Mouse (Mus musculus) limb, embryonic 13.5 days (tissue): ENCODE results near the gene Dcp1a. TPM values are rescaled to one million over a fixed set of nuclear protein-coding genes. Genes with fewer than 3 reads are reported as not detected.

Experiments
- ATAC-seq: fragments of 200-750 bp; cut with Nextera tagmentation; 2 replicates; pipeline ENCODE4 v1.8.0; 2017; ENCODE audit warnings: low read depth, moderate number of reproducible peaks, moderate TSS enrichment; ENCODE audit not compliant: low FRiP score
- H3K27ac ChIP-seq: fragments of 300-500 bp; sonication (generic); 2 replicates; pipeline ENCODE4 v1.5.1; 2015; ENCODE audit warnings: inconsistent platforms, mild to moderate bottlenecking, moderate library complexity
- H3K27me3 ChIP-seq: fragments of 300-500 bp; sonication (generic); 2 replicates; pipeline ENCODE4 v1.6.1; 2015; ENCODE audit warnings: mild to moderate bottlenecking, inconsistent platforms
- H3K36me3 ChIP-seq: fragments of 300-500 bp; sonication (generic); 2 replicates; pipeline ENCODE4 v1.6.1; 2015; ENCODE audit warnings: inconsistent platforms, mild to moderate bottlenecking, moderate library complexity
- H3K4me1 ChIP-seq: fragments of 300-500 bp; sonication (generic); 2 replicates; pipeline ENCODE4 v1.6.1; 2015; ENCODE audit warnings: inconsistent platforms
- H3K4me2 ChIP-seq: fragments of 300-500 bp; sonication (generic); replicated peaks from 2 replicates; pipeline ENCODE4 v1.6.1; 2015; ENCODE audit warnings: inconsistent platforms, mild to moderate bottlenecking, moderate library complexity
- H3K4me3 ChIP-seq: fragments of 300-500 bp; sonication (generic); 2 replicates; pipeline ENCODE4 v1.5.1; 2015; ENCODE audit warnings: moderate library complexity, mild to moderate bottlenecking, inconsistent platforms
- H3K9ac ChIP-seq: fragments of 300-500 bp; sonication (generic); 2 replicates; pipeline ENCODE4 v1.6.1; 2015; ENCODE audit warnings: mild to moderate bottlenecking, inconsistent platforms
- H3K9me3 ChIP-seq: fragments of 300-500 bp; sonication (generic); 2 replicates; pipeline ENCODE4 v1.6.1; 2016; ENCODE audit warnings: inconsistent platforms
- WGBS: fragments of 180-500 bp; shearing (Covaris S2); methylation state at CpG from one replicate; pipeline ENCODE4 v1.1.7; 2015; 5-methylcytosine and 5-hydroxymethylcytosine counted together
- polyA plus RNA-seq: library from polyadenylated mRNA; unstranded; fragments of >200 nt; fragmentation: Nextera tagmentation; extraction: Ambion mirVana; gene quantifications from 2 replicates; pipeline ENCODE4 v1.2.1, GENCODE M21; 2015

Dcp1a gene
- polyA plus RNA-seq, 1 experiment from 2014 or later = 35.6 TPM

GRCm38 (mm10) chr14:30473605-30474004, 5.7 kb upstream of the Dcp1a start:
- no peaks in the 10 kb centered on the region for H3K4me1 ChIP-seq
- WGBS = 49% methylated on average over 5 of the region's 5 CpGs
- H3K27ac ChIP-seq = no peak overlapping the region
- H3K4me2 ChIP-seq = no peak overlapping the region
- no peak overlapping the region for H3K9ac ChIP-seq
- H3K36me3 ChIP-seq = no peaks in the 10 kb centered on the region
- no peaks in the 10 kb centered on the region for H3K9me3 ChIP-seq
- no peak for ATAC-seq
- no peak overlapping the region for H3K4me3 ChIP-seq
- H3K27me3 ChIP-seq = 0 out of 2 replicates have a peak, but pooled peaks cover 2% of the 10 kb centered on the region

DNA sequence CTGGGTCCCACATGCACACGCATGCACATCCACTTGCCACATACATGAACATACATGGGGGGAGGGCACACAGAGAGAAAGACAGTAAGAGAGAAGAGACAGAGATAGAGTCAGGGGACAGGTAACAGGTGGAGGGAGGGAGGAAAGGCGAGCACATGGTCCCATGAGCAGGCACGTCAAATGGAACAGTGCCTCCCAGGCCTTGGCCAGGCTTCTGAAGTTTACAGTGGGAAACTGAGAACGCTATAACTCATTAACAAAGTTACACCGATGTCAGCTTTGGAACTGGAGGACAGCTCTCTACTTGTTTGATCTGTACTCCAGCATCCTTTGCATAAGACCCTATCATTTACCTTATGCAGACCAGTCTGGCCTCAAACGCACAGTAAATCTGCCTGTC, 4.9 kb upstream of the Dcp1a start:
- WGBS = 75% methylated on average over 6 of the region's 6 CpGs
- H3K27ac ChIP-seq = no peak overlapping the region
- ATAC-seq = no peak
- H3K36me3 ChIP-seq = no peaks in the 10 kb centered on the region
- no peak overlapping the region for H3K4me3 ChIP-seq
- H3K4me2 ChIP-seq = no peak overlapping the region
- no peaks in the 10 kb centered on the region for H3K9me3 ChIP-seq
- 0 out of 2 replicates have a peak, but pooled peaks cover 2% of the 10 kb centered on the region for H3K27me3 ChIP-seq
- H3K9ac ChIP-seq = no peak overlapping the region
- H3K4me1 ChIP-seq = no peaks in the 10 kb centered on the region

GRCm38 (mm10) chr14:30491342-30491741, 12.0 kb downstream of the Dcp1a start, which contains the start of gene Cacna1d:
TSS of gene Cacna1d (minus strand) at chr14:30491455.
- 82% methylated on average over 9 of the region's 9 CpGs for WGBS
- Histone ChIP-seq H3K9ac (no peak within 1 kb of the TSS), H3K4me1 (no peaks in the 10 kb centered on the region), H3K4me2 (no peak within 1 kb of the TSS), H3K9me3 (no peaks in the 10 kb centered on the region), H3K4me3 (no peak within 1 kb of the TSS), H3K36me3 (peaks cover 76% of the 10 kb centered on the region), H3K27ac (no peak within 1 kb of the TSS), H3K27me3 (no peaks in the 10 kb centered on the region)
- no peak for ATAC-seq

- H3K4me1 ChIP-seq = no peaks in the 10 kb centered on the region
- H3K9me3 ChIP-seq = no peaks in the 10 kb centered on the region
- H3K9ac ChIP-seq = no peak overlapping the region
- peaks cover 72% of the 10 kb centered on the region for H3K36me3 ChIP-seq
- WGBS = 81% methylated on average over 1 of the region's 1 CpGs
- no peak overlapping the region for H3K4me2 ChIP-seq
- no peaks in the 10 kb centered on the region for H3K27me3 ChIP-seq
- H3K27ac ChIP-seq = no peak overlapping the region
- H3K4me3 ChIP-seq = no peak overlapping the region
- ATAC-seq = no peak
Measured at GRCm38 (mm10) chr14:30493276-30493675, 13.9 kb downstream of the Dcp1a start.

GRCm38 (mm10) chr14:30494998-30495397, 15.7 kb downstream of the Dcp1a start:
- peaks cover 72% of the 10 kb centered on the region for H3K36me3 ChIP-seq
- no peak for ATAC-seq
- no peaks in the 10 kb centered on the region for H3K27me3 ChIP-seq
- H3K27ac ChIP-seq = no peak overlapping the region
- H3K9me3 ChIP-seq = no peaks in the 10 kb centered on the region
- 75% methylated on average over 6 of the region's 6 CpGs for WGBS
- no peak overlapping the region for H3K9ac ChIP-seq
- H3K4me3 ChIP-seq = no peak overlapping the region
- no peaks in the 10 kb centered on the region for H3K4me1 ChIP-seq
- H3K4me2 ChIP-seq = no peak overlapping the region

- no peak overlapping the region for H3K9ac ChIP-seq
- H3K4me3 ChIP-seq = no peak overlapping the region
- no peaks in the 10 kb centered on the region for H3K27me3 ChIP-seq
- peaks cover 62% of the 10 kb centered on the region for H3K36me3 ChIP-seq
- ATAC-seq = no peak
- WGBS = 84% methylated on average over 2 of the region's 2 CpGs
- no peak overlapping the region for H3K4me2 ChIP-seq
- no peaks in the 10 kb centered on the region for H3K4me1 ChIP-seq
- no peaks in the 10 kb centered on the region for H3K9me3 ChIP-seq
- no peak overlapping the region for H3K27ac ChIP-seq
Measured at GRCm38 (mm10) chr14:30498202-30498601, 18.9 kb downstream of the Dcp1a start.

DNA sequence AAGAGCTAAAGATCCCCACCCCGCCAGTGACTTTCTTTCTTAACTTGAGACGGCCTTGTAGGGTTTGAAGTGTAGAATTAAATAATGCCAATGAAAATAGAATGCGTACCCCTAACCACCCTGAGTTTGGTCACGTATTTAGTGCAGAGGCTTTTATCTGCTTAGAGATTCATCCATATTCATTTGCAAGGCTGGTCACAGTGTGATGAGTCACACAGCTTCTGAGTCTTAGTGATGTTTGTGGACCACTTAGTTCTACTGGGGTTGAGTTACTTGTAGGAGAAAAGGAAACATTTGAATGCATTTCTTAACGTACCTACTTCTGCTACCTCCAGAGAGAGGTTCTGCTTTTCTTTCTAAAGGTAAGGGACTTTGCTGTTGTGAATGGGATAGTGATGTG, 25.7 kb downstream of the Dcp1a start:
- Histone ChIP-seq H3K9me3 (no peaks in the 10 kb centered on the region), H3K9ac (no peak overlapping the region), H3K36me3 (peaks cover 66% of the 10 kb centered on the region), H3K4me2 (no peak overlapping the region), H3K4me1 (peaks cover 18% of the 10 kb centered on the region), H3K4me3 (no peak overlapping the region), H3K27me3 (no peaks in the 10 kb centered on the region), H3K27ac (no peak overlapping the region)
- 61% methylated on average over 5 of the region's 5 CpGs for WGBS
- ATAC-seq = no peak

DNA sequence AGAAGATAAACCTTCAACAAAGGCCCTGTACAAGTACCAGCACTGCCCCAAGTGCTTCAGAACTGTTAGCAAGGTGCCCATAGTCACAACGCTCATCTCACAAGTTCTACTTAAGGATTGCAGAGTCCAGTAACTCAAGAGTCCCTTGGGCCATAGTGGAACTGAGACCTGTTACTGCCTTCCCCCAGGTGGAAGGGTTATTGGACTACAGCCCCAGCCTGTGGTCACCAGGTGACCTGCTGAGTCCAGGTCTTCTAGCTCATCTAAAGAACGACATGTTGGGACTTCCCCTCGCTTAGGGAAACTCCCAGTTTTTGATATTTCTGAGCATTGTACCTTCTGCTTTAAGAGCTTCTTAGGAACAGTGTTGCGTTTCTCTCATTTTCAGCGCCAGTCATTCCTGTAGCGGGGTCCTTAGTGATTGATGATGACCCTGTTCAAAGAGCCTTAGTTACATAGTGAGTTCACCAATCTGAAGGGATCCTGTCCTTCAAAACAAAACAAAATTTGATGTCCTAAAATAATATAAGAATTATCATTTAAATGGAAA, 31.0 kb downstream of the Dcp1a start:
- H3K4me2 ChIP-seq = no peak overlapping the region
- H3K27me3 ChIP-seq = no peaks in the 10 kb centered on the region
- no peak for ATAC-seq
- WGBS = 92% methylated on average over 6 of the region's 6 CpGs
- H3K4me1 ChIP-seq = peaks cover 8% of the 10 kb centered on the region
- no peak overlapping the region for H3K9ac ChIP-seq
- H3K27ac ChIP-seq = no peak overlapping the region
- no peak overlapping the region for H3K4me3 ChIP-seq
- no peaks in the 10 kb centered on the region for H3K9me3 ChIP-seq
- peaks cover 71% of the 10 kb centered on the region for H3K36me3 ChIP-seq

- no peak overlapping the region for H3K9ac ChIP-seq
- no peaks in the 10 kb centered on the region for H3K9me3 ChIP-seq
- H3K27me3 ChIP-seq = no peaks in the 10 kb centered on the region
- H3K4me1 ChIP-seq = no peaks in the 10 kb centered on the region
- peaks cover 60% of the 10 kb centered on the region for H3K36me3 ChIP-seq
- WGBS = 92% methylated on average over 5 of the region's 5 CpGs
- ATAC-seq = no peak
- H3K27ac ChIP-seq = no peak overlapping the region
- H3K4me2 ChIP-seq = no peak overlapping the region
- H3K4me3 ChIP-seq = no peak overlapping the region
Measured at GRCm38 (mm10) chr14:30512896-30513295, 33.6 kb downstream of the Dcp1a start.

DNA sequence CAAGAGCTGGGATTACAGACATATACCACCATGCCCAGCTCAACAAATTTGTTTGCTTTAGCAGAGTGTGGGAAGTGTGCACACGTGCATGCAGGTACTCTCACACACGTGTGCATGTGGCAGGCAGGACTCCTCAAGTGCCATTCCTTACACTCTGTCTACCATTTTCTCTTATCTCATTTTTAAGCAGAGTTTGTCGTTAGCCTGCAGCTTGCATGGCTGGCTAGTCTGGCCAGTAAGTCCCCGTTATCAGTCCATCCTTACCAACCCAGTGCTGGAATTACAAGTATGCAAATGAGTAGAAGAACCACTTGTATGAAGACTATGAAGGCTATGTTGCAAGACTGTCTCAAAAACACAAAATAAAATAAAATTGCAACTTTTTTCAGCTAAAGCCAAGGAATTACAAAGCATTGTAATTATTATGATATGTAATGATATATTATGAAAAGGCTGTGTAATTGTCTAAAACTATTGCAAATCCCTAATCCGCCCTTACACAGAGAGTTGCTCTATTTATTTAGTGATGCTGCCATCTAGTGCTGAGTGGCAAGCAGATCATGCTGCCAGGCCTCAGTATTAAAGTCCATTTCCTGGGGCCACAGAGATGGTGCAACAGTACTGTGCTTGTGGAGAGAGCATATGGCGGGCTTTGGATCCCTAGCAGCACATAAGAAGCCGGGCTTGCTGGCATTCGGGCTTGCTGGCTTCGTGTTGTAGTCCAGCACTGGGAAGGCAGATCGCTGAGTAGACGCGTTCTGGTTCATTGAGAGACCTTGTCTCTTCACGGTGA, 36.8 kb downstream of the Dcp1a start:
- Histone ChIP-seq H3K4me1 (no peaks in the 10 kb centered on the region), H3K4me2 (no peak overlapping the region), H3K27ac (no peak overlapping the region), H3K4me3 (no peak overlapping the region), H3K36me3 (peaks cover 67% of the 10 kb centered on the region), H3K9ac (no peak overlapping the region), H3K9me3 (no peaks in the 10 kb centered on the region), H3K27me3 (no peaks in the 10 kb centered on the region)
- no peak for ATAC-seq
- WGBS = 90% methylated on average over 13 of the region's 13 CpGs

DNA sequence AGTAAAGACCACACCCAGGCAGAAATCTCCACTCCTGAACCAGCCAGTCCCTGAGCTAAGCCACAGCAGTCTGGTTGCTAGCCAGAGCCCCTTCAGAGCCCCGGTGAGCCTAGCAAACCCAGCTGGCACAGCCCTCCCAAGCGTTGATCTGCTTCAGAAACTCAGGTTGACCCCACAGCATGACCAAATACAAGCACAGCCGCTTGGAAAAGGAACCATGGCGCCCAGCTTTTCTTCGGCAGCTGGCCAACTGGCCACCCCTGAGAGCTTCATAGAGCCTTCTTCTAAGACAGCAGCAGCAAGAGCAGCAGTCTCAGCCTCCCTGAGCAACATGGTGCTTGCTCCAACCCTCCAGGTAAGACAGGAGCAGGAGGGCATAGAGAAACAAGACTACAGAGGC, 40.0 kb downstream of the Dcp1a start:
- Histone ChIP-seq H3K27ac (no peak overlapping the region), H3K4me1 (no peaks in the 10 kb centered on the region), H3K4me2 (no peak overlapping the region), H3K27me3 (no peaks in the 10 kb centered on the region), H3K36me3 (peaks cover 71% of the 10 kb centered on the region), H3K9me3 (no peaks in the 10 kb centered on the region), H3K4me3 (no peak overlapping the region), H3K9ac (no peak overlapping the region)
- 90% methylated on average over 5 of the region's 5 CpGs for WGBS
- ATAC-seq = no peak

GRCm38 (mm10) chr14:30523356-30523755, 44.0 kb downstream of the Dcp1a start:
- Histone ChIP-seq H3K4me3 (no peak overlapping the region), H3K27me3 (no peaks in the 10 kb centered on the region), H3K27ac (no peak overlapping the region), H3K4me2 (no peak overlapping the region), H3K9ac (no peak overlapping the region), H3K36me3 (peaks cover 92% of the 10 kb centered on the region), H3K4me1 (no peaks in the 10 kb centered on the region), H3K9me3 (no peaks in the 10 kb centered on the region)
- 86% methylated on average over 6 of the region's 6 CpGs for WGBS
- ATAC-seq = no peak

GRCm38 (mm10) chr14:30528392-30528791, 49.1 kb downstream of the Dcp1a start:
- 84% methylated on average over 10 of the region's 10 CpGs for WGBS
- Histone ChIP-seq H3K4me3 (no peak overlapping the region), H3K36me3 (peaks cover 52% of the 10 kb centered on the region), H3K9me3 (no peaks in the 10 kb centered on the region), H3K9ac (no peak overlapping the region), H3K27me3 (no peaks in the 10 kb centered on the region), H3K4me2 (no peak overlapping the region), H3K27ac (no peak overlapping the region), H3K4me1 (peaks cover 8% of the 10 kb centered on the region; the same call in 1 of the 2 replicates)
- no peak for ATAC-seq
